Mouse (Mus musculus): Measurements from ENCODE around the gene Fcrl6.

The Fcrl6 gene

GRCm38 (mm10) chr1:172566131-172566530 is 36.2 kb downstream of the Fcrl6 start:
- POLR2A ChIA-PET, result interaction anchor here in 1 of 4 experiments (1.2 to 1.7 kb wide), 3 partner anchors 17 to 27 kb away, joined by 3 to 5 read pairs (median 4); no protein-coding TSS in a partner anchor
- CTCF ChIA-PET, result no interaction called here

- ChIA-PET POLR2A (interaction anchor here in 3 of 4 experiments (0.6 to 2.1 kb wide), 20 partner anchors 9 to 840 kb away, joined by 3 to 18 read pairs (median 4); partner anchors contain the start of genes Cfap45 (in 1 of the 3) and Igsf9 (in 1 of the 3)), CTCF (interaction anchor here (0.5 to 3.4 kb wide), 44 partner anchors 8 to 834 kb away, joined by 3 to 24 read pairs (median 4); partner anchors contain the start of gene Cfap45 (in 1 of the 4))
Measured at GRCm38 (mm10) chr1:172563465-172563828, 38.9 kb downstream of the Fcrl6 start.

GRCm38 (mm10) chr1:172562641-172563464 is 39.5 kb downstream of the Fcrl6 start:
- ChIA-PET POLR2A (interaction anchor here in 3 of 4 experiments (0.6 to 2.1 kb wide), 24 partner anchors 10 to 1264 kb away, joined by 3 to 18 read pairs (median 4); partner anchors contain the start of genes Cfap45 (in 1 of the 3), Dusp23 (in 1 of the 3) and Igsf9 (in 1 of the 3)), CTCF (interaction anchor here (0.5 to 3.4 kb wide), 45 partner anchors 8 to 835 kb away, joined by 3 to 24 read pairs (median 5); partner anchors contain the start of genes Cfap45 (in 1 of the 4) and Igsf9 (in 1 of the 4))

GRCm38 (mm10) chr1:172555638-172556037 is 46.7 kb downstream of the Fcrl6 start, which contains the start of gene Vsig8:
Vsig8 (plus strand) TSS chr1:172555938.
- ChIA-PET CTCF (no interaction called here), POLR2A (no interaction called here)

- POLR2A ChIA-PET, result interaction anchor here in 1 of 4 experiments (0.9 to 1.0 kb wide), 2 partner anchors 8 to 13 kb away, joined by 3 to 4 read pairs; no protein-coding TSS in a partner anchor
Measured at GRCm38 (mm10) chr1:172552623-172553022, 49.7 kb downstream of the Fcrl6 start.

GRCm38 (mm10) chr1:172551009-172551408 is 51.3 kb downstream of the Fcrl6 start:
- CTCF ChIA-PET, result interaction anchor here (0.5 to 2.3 kb wide), 13 partner anchors 10 to 798 kb away, joined by 3 to 15 read pairs (median 5); no protein-coding TSS in a partner anchor
- POLR2A ChIA-PET, result interaction anchor here in 3 of 4 experiments (0.6 to 3.1 kb wide), 11 partner anchors 11 to 175 kb away, joined by 3 to 18 read pairs (median 4); partner anchors contain the start of genes Igsf9 (in 2 of the 3) and Pigm (in 1 of the 3)

More at GRCm38 (mm10) chr1:172552623-172553022, 49.7 kb downstream of the Fcrl6 start:
- CTCF ChIA-PET, result interaction anchor here in 1 of 4 experiments (1.9 kb wide), 1 partner anchor 24 kb away, joined by 5 read pairs; no protein-coding TSS in a partner anchor

GRCm38 (mm10) chr1:172550551-172550951 is 51.8 kb downstream of the Fcrl6 start:
- CTCF ChIA-PET, result interaction anchor here (0.6 to 2.3 kb wide), 10 partner anchors 11 to 292 kb away, joined by 3 to 15 read pairs (median 5); no protein-coding TSS in a partner anchor
- POLR2A ChIA-PET, result interaction anchor here in 3 of 4 experiments (0.6 to 3.1 kb wide), 12 partner anchors 11 to 174 kb away, joined by 3 to 18 read pairs (median 4); partner anchors contain the start of genes Igsf9 (in 2 of the 3) and Pigm (in 1 of the 3)

- ChIA-PET POLR2A (interaction anchor here in 2 of 4 experiments (0.7 to 3.1 kb wide), 11 partner anchors 13 to 173 kb away, joined by 3 to 18 read pairs (median 5); partner anchors contain the start of genes Pigm (in 2 of the 2) and Cfap45 (in 1 of the 2)), CTCF (interaction anchor here in 3 of 4 experiments (0.6 to 2.3 kb wide), 4 partner anchors 13 to 70 kb away, joined by 4 to 15 read pairs (median 6); no protein-coding TSS in a partner anchor)
Measured at GRCm38 (mm10) chr1:172549717-172550116, 52.6 kb downstream of the Fcrl6 start.

GRCm38 (mm10) chr1:172549314-172549713 is 53.0 kb downstream of the Fcrl6 start:
- CTCF ChIA-PET, result interaction anchor here in 3 of 4 experiments (0.6 to 2.3 kb wide), 5 partner anchors 12 to 67 kb away, joined by 3 to 15 read pairs (median 4); no protein-coding TSS in a partner anchor
- POLR2A ChIA-PET, result interaction anchor here in 2 of 4 experiments (0.5 to 3.1 kb wide), 12 partner anchors 12 to 173 kb away, joined by 3 to 18 read pairs (median 5); partner anchors contain the start of genes Cfap45 (in 1 of the 2) and Pigm (in 1 of the 2)

GRCm38 (mm10) chr1:172548501-172548900 is 53.9 kb downstream of the Fcrl6 start:
- CTCF ChIA-PET, result interaction anchor here in 3 of 4 experiments (0.6 to 2.2 kb wide), 4 partner anchors 20 to 66 kb away, joined by 3 to 9 read pairs (median 6); no protein-coding TSS in a partner anchor
- POLR2A ChIA-PET, result interaction anchor here in 1 of 4 experiments (1.2 to 2.1 kb wide), 4 partner anchors 9 to 58 kb away, joined by 4 to 12 read pairs (median 4); no protein-coding TSS in a partner anchor

All from embryonic stem cell, embryonic (primary cell).